Mouse (Mus musculus) intestine, embryonic 14.5 days (tissue): ENCODE measurements around the gene Atp6v0a4. TPM values are rescaled to one million over a fixed set of nuclear protein-coding genes. Genes with fewer than 3 reads are reported as not detected.

Experiments
- ATAC-seq: fragments of 200-750 bp; cut with Nextera tagmentation; replicated peaks from 2 replicates; pipeline ENCODE4 v1.8.0; 2017; ENCODE audit warnings: low read depth, moderate number of reproducible peaks, moderate TSS enrichment, moderate library complexity; ENCODE audit not compliant: low FRiP score, low TSS enrichment
- DNase-seq: peaks from one replicate; pipeline ENCODE4 v3.0.0-alpha.2; 2018; ENCODE audit warnings: low spot score
- H3K27ac ChIP-seq: fragments of 300-500 bp; sonication (generic); 2 replicates; pipeline ENCODE4 v1.5.1; 2014; ENCODE audit warnings: low read depth, mild to moderate bottlenecking, control low read depth
- H3K27me3 ChIP-seq: fragments of 300-500 bp; sonication (generic); replicated peaks from 2 replicates; pipeline ENCODE4 v1.6.1; 2014; ENCODE audit warnings: low read length, control low read depth; ENCODE audit not compliant: control insufficient read depth, insufficient read depth
- H3K36me3 ChIP-seq: fragments of 300-500 bp; sonication (generic); 2 replicates; pipeline ENCODE4 v1.6.1; 2014; ENCODE audit warnings: low read length, control low read depth; ENCODE audit not compliant: control insufficient read depth, insufficient read depth
- H3K4me1 ChIP-seq: fragments of 300-500 bp; sonication (generic); replicated peaks from 2 replicates; pipeline ENCODE4 v1.6.1; 2014; ENCODE audit warnings: low read length, control low read depth, mixed read lengths; ENCODE audit not compliant: control insufficient read depth, insufficient read depth
- H3K4me2 ChIP-seq: fragments of 300-500 bp; sonication (generic); 2 replicates; pipeline ENCODE4 v1.6.1; 2014; ENCODE audit warnings: low read length
- H3K4me3 ChIP-seq: fragments of 300-500 bp; sonication (generic); 2 replicates; pipeline ENCODE4 v1.5.1; 2014; ENCODE audit warnings: low read depth, low read length, control low read depth, mixed read lengths
- H3K9ac ChIP-seq: fragments of 300-500 bp; sonication (generic); 2 replicates; pipeline ENCODE4 v1.6.1; 2014; ENCODE audit warnings: mild to moderate bottlenecking, low read length
- H3K9me3 ChIP-seq: fragments of 300-500 bp; sonication (generic); 2 replicates; pipeline ENCODE4 v1.6.1; 2016; ENCODE audit warnings: low read length, control low read depth; ENCODE audit not compliant: control insufficient read depth
- WGBS: fragments of 180-500 bp; shearing (Covaris S2); extraction: QIAGEN DNeasy Blood & Tissue Kit; methylation state at CpG from one replicate; pipeline ENCODE4 v1.1.7; 2014; 5-methylcytosine and 5-hydroxymethylcytosine counted together
- polyA plus RNA-seq: library from polyadenylated mRNA; unstranded; fragments of >200 nt; fragmentation: Nextera tagmentation; extraction: Ambion mirVana; gene quantifications from 2 replicates; pipeline ENCODE4 v1.2.1, GENCODE M21; 2014

The Atp6v0a4 gene
- polyA plus RNA-seq, 1 experiment from 2014 or later: 1.9 TPM

- ATAC-seq (no peak), DNase-seq (no peak)
These were observed 1.6 kb downstream of the Atp6v0a4 start for GRCm38 (mm10) chr6:38122791-38123190.

GRCm38 (mm10) chr6:38121843-38122242 is 2.5 kb downstream of the Atp6v0a4 start:
- no peak for DNase-seq
- peaks cover 11% of the 10 kb centered on the region; the same call in 1 of the 2 replicates for H3K36me3 ChIP-seq
- H3K4me1 ChIP-seq: no peaks in the 10 kb centered on the region
- H3K27ac ChIP-seq: no peak overlapping the region
- no peak for ATAC-seq
- H3K9ac ChIP-seq: no peak overlapping the region
- no peak overlapping the region for H3K4me2 ChIP-seq
- H3K27me3 ChIP-seq: no peaks in the 10 kb centered on the region
- 81% methylated on average over 5 of the region's 5 CpGs for WGBS
- no peaks in the 10 kb centered on the region for H3K9me3 ChIP-seq
- H3K4me3 ChIP-seq: no peak overlapping the region

More at GRCm38 (mm10) chr6:38122791-38123190, 1.6 kb downstream of the Atp6v0a4 start:
- H3K4me1 ChIP-seq: no peaks in the 10 kb centered on the region
- H3K9ac ChIP-seq: no peak overlapping the region
- WGBS: 65% methylated on average over 6 of the region's 6 CpGs
- H3K36me3 ChIP-seq: peaks cover 17% of the 10 kb centered on the region
- H3K27ac ChIP-seq: no peak overlapping the region
- no peaks in the 10 kb centered on the region for H3K9me3 ChIP-seq
- no peak overlapping the region for H3K4me2 ChIP-seq
- no peak overlapping the region for H3K4me3 ChIP-seq
- no peaks in the 10 kb centered on the region for H3K27me3 ChIP-seq

- 44% methylated on average over 9 of the region's 9 CpGs for WGBS
- no peaks in the 10 kb centered on the region for H3K9me3 ChIP-seq
- no peak overlapping the region for H3K4me2 ChIP-seq
- H3K36me3 ChIP-seq: 0 out of 2 replicates have a peak, but pooled peaks cover 7% of the 10 kb centered on the region
- DNase-seq: no peak
- no peak overlapping the region for H3K27ac ChIP-seq
- H3K27me3 ChIP-seq: no peaks in the 10 kb centered on the region
- no peak overlapping the region for H3K9ac ChIP-seq
- H3K4me3 ChIP-seq: no peak overlapping the region
- H3K4me1 ChIP-seq: no peaks in the 10 kb centered on the region
- peak; percentile 33 for ATAC-seq
These were observed 3.6 kb downstream of the Atp6v0a4 start for GRCm38 (mm10) chr6:38120681-38121371.

- no peaks in the 10 kb centered on the region for H3K27me3 ChIP-seq
- H3K9me3 ChIP-seq: no peaks in the 10 kb centered on the region
- DNase-seq: no peak
- no peaks in the 10 kb centered on the region for H3K36me3 ChIP-seq
- no peaks in the 10 kb centered on the region for H3K4me1 ChIP-seq
- 92% methylated on average over 6 of the region's 6 CpGs for WGBS
- H3K4me2 ChIP-seq: no peak overlapping the region
- no peak overlapping the region for H3K4me3 ChIP-seq
- H3K27ac ChIP-seq: no peak overlapping the region
- no peak overlapping the region for H3K9ac ChIP-seq
- ATAC-seq: no peak
These were observed 6.0 kb downstream of the Atp6v0a4 start for GRCm38 (mm10) chr6:38118341-38118740.

- no peak overlapping the region for H3K9ac ChIP-seq
- no peaks in the 10 kb centered on the region for H3K27me3 ChIP-seq
- H3K27ac ChIP-seq: no peak overlapping the region
- no peak overlapping the region for H3K4me3 ChIP-seq
- H3K9me3 ChIP-seq: no peaks in the 10 kb centered on the region
- no peak for DNase-seq
- 48% methylated on average over 4 of the region's 4 CpGs for WGBS
- H3K36me3 ChIP-seq: no peaks in the 10 kb centered on the region
- H3K4me2 ChIP-seq: no peak overlapping the region
- no peak for ATAC-seq
- no peaks in the 10 kb centered on the region for H3K4me1 ChIP-seq
These were observed 8.1 kb downstream of the Atp6v0a4 start for GRCm38 (mm10) chr6:38116107-38116770.

- no peak overlapping the region; the same call in 1 of the 2 replicates for H3K4me2 ChIP-seq
- no peak overlapping the region for H3K9ac ChIP-seq
- no peaks in the 10 kb centered on the region for H3K27me3 ChIP-seq
- H3K4me3 ChIP-seq: no peak overlapping the region
- no peak for ATAC-seq
- no peaks in the 10 kb centered on the region for H3K4me1 ChIP-seq
- no peak overlapping the region for H3K27ac ChIP-seq
- no peaks in the 10 kb centered on the region for H3K36me3 ChIP-seq
- no peaks in the 10 kb centered on the region for H3K9me3 ChIP-seq
- DNase-seq: no peak
- WGBS: 56% methylated on average over 9 of the region's 9 CpGs
These were observed 13.5 kb downstream of the Atp6v0a4 start for GRCm38 (mm10) chr6:38110859-38111258.

GRCm38 (mm10) chr6:38109871-38110270 is 14.5 kb downstream of the Atp6v0a4 start:
- Histone ChIP-seq H3K9me3 (no peaks in the 10 kb centered on the region), H3K36me3 (no peaks in the 10 kb centered on the region), H3K9ac (no peak overlapping the region), H3K4me1 (no peaks in the 10 kb centered on the region), H3K4me2 (no peak overlapping the region), H3K27me3 (no peaks in the 10 kb centered on the region), H3K4me3 (no peak overlapping the region), H3K27ac (no peak overlapping the region)
- ATAC-seq (no peak), DNase-seq (no peak)
- WGBS: 14% methylated on average over 9 of the region's 9 CpGs

GRCm38 (mm10) chr6:38109160-38109795 is 15.1 kb downstream of the Atp6v0a4 start, which contains the start of gene Tmem213:
Tmem213 (plus strand) TSS chr6:38109255.
- H3K36me3 ChIP-seq: no peaks in the 10 kb centered on the region
- no peaks in the 10 kb centered on the region for H3K9me3 ChIP-seq
- no peak for DNase-seq
- no peaks in the 10 kb centered on the region for H3K27me3 ChIP-seq
- H3K4me3 ChIP-seq: no peak within 1 kb of the TSS
- H3K4me2 ChIP-seq: no peak within 1 kb of the TSS
- H3K9ac ChIP-seq: no peak within 1 kb of the TSS
- ATAC-seq: no peak
- no peaks in the 10 kb centered on the region for H3K4me1 ChIP-seq
- 22% methylated on average over 9 of the region's 9 CpGs for WGBS
- H3K27ac ChIP-seq: no peak within 1 kb of the TSS
